Mouse (Mus musculus) heart, embryonic 15.5 days (tissue): ENCODE data around the gene Zfp281. TPM values are rescaled to one million over a fixed set of nuclear protein-coding genes. Genes with fewer than 3 reads are reported as not detected.

Source experiments
- ATAC-seq: fragments of 200-750 bp; cut with Nextera tagmentation; replicated peaks from 2 replicates; pipeline ENCODE4 v1.8.0; 2017; ENCODE audit warnings: low read depth, moderate TSS enrichment; ENCODE audit not compliant: insufficient number of reproducible peaks, insufficient read depth, low FRiP score
- H3K27ac ChIP-seq: fragments of 300-500 bp; sonication (generic); 2 replicates; pipeline ENCODE4 v1.5.1; 2015; ENCODE audit warnings: mild to moderate bottlenecking, inconsistent platforms
- H3K27me3 ChIP-seq: fragments of 300-500 bp; sonication (generic); 2 replicates; pipeline ENCODE4 v1.6.1; 2015; ENCODE audit warnings: inconsistent platforms
- H3K36me3 ChIP-seq: fragments of 300-500 bp; sonication (generic); 2 replicates; pipeline ENCODE4 v1.6.1; 2015; ENCODE audit warnings: mild to moderate bottlenecking, inconsistent platforms
- H3K4me1 ChIP-seq: fragments of 300-500 bp; sonication (generic); replicated peaks from 2 replicates; pipeline ENCODE4 v1.6.1; 2015; ENCODE audit warnings: inconsistent platforms
- H3K4me2 ChIP-seq: fragments of 300-500 bp; sonication (generic); 2 replicates; pipeline ENCODE4 v1.6.1; 2015; ENCODE audit warnings: inconsistent platforms, mild to moderate bottlenecking, moderate library complexity
- H3K4me3 ChIP-seq: fragments of 300-500 bp; sonication (generic); 2 replicates; pipeline ENCODE4 v1.5.1; 2015; ENCODE audit warnings: mild to moderate bottlenecking, inconsistent platforms
- H3K9ac ChIP-seq: fragments of 300-500 bp; sonication (generic); 2 replicates; pipeline ENCODE4 v1.6.1; 2015; ENCODE audit warnings: mild to moderate bottlenecking, inconsistent platforms
- H3K9me3 ChIP-seq: fragments of 300-500 bp; sonication (generic); replicated peaks from 2 replicates; pipeline ENCODE4 v1.6.1; 2016; ENCODE audit warnings: inconsistent platforms
- WGBS: fragments of 180-500 bp; shearing (Covaris S2); methylation state at CpG from one replicate; pipeline ENCODE4 v1.1.7; 2015; ENCODE audit warnings: mixed read lengths; 5-methylcytosine and 5-hydroxymethylcytosine counted together
- polyA plus RNA-seq: library from polyadenylated mRNA; unstranded; fragments of >200 nt; fragmentation: Nextera tagmentation; extraction: Ambion mirVana; gene quantifications from 2 replicates; pipeline ENCODE4 v1.2.1, GENCODE M21; 2015

Zfp281 gene
- polyA plus RNA-seq, 1 experiment from 2014 or later, result 11.7 TPM

GRCm38 (mm10) chr1:136614748-136615440 is 9.8 kb upstream of the Zfp281 start:
- 81% methylated on average over 11 of the region's 11 CpGs for WGBS
- Histone ChIP-seq H3K36me3 (no peaks in the 10 kb centered on the region), H3K27ac (no peak overlapping the region), H3K27me3 (no peaks in the 10 kb centered on the region), H3K4me3 (no peak overlapping the region), H3K4me1 (peaks cover 5% of the 10 kb centered on the region; the same call in 1 of the 2 replicates), H3K9me3 (no peaks in the 10 kb centered on the region), H3K4me2 (no peak overlapping the region), H3K9ac (no peak overlapping the region)
- no peak for ATAC-seq

GRCm38 (mm10) chr1:136617163-136617788 is 7.4 kb upstream of the Zfp281 start:
- Histone ChIP-seq H3K36me3 (no peaks in the 10 kb centered on the region), H3K4me2 (no peak overlapping the region), H3K4me3 (no peak overlapping the region), H3K4me1 (peaks cover 5% of the 10 kb centered on the region; the same call in 1 of the 2 replicates), H3K9ac (no peak overlapping the region), H3K27ac (no peak overlapping the region), H3K9me3 (no peaks in the 10 kb centered on the region), H3K27me3 (no peaks in the 10 kb centered on the region)
- no peak for ATAC-seq
- WGBS, result 62% methylated on average over 7 of the region's 7 CpGs

GRCm38 (mm10) chr1:136618570-136618969 is 6.1 kb upstream of the Zfp281 start:
- no peak overlapping the region for H3K9ac ChIP-seq
- no peak overlapping the region for H3K4me2 ChIP-seq
- 0 out of 2 replicates have a peak, but pooled peaks cover 1% of the 10 kb centered on the region for H3K4me1 ChIP-seq
- H3K9me3 ChIP-seq, result no peaks in the 10 kb centered on the region
- H3K4me3 ChIP-seq, result no peak overlapping the region
- 73% methylated on average over 1 of the region's 1 CpGs for WGBS
- H3K27me3 ChIP-seq, result no peaks in the 10 kb centered on the region
- no peaks in the 10 kb centered on the region for H3K36me3 ChIP-seq
- H3K27ac ChIP-seq, result no peak overlapping the region
- no peak for ATAC-seq

- ATAC-seq, result peak; percentile 53
- Histone ChIP-seq H3K27me3 (no peaks in the 10 kb centered on the region), H3K36me3 (peaks cover 5% of the 10 kb centered on the region; the same call in 1 of the 2 replicates), H3K4me1 (peaks cover 29% of the 10 kb centered on the region), H3K4me3 (peak overlapping the region; percentile 93), H3K27ac (peak overlapping the region; percentile 94), H3K9me3 (no peaks in the 10 kb centered on the region), H3K9ac (peak overlapping the region; percentile 98), H3K4me2 (peak overlapping the region; percentile 82)
- 1% methylated on average over 70 of the region's 92 CpGs for WGBS
Observed at GRCm38 (mm10) chr1:136625019-136625895, 556 bp downstream of the Zfp281 start.

GRCm38 (mm10) chr1:136626141-136626540 is 1.4 kb downstream of the Zfp281 start:
- Histone ChIP-seq H3K9me3 (no peaks in the 10 kb centered on the region), H3K4me1 (peaks cover 29% of the 10 kb centered on the region), H3K27me3 (no peaks in the 10 kb centered on the region), H3K4me3 (peak overlapping the region; percentile 93), H3K27ac (no peak overlapping the region), H3K4me2 (peak overlapping the region; percentile 82), H3K36me3 (peaks cover 5% of the 10 kb centered on the region; the same call in 1 of the 2 replicates), H3K9ac (peak overlapping the region; percentile 98)
- 79% methylated on average over 7 of the region's 7 CpGs for WGBS
- no peak for ATAC-seq

- Histone ChIP-seq H3K9me3 (no peaks in the 10 kb centered on the region), H3K27me3 (no peaks in the 10 kb centered on the region), H3K4me2 (no peak overlapping the region), H3K9ac (no peak overlapping the region), H3K36me3 (peaks cover 5% of the 10 kb centered on the region; the same call in 1 of the 2 replicates), H3K4me3 (no peak overlapping the region), H3K27ac (no peak overlapping the region), H3K4me1 (peaks cover 29% of the 10 kb centered on the region)
- 90% methylated on average over 5 of the region's 5 CpGs for WGBS
- no peak for ATAC-seq
Observed at GRCm38 (mm10) chr1:136626756-136627155, 2.1 kb downstream of the Zfp281 start.

- Histone ChIP-seq H3K4me1 (peaks cover 29% of the 10 kb centered on the region), H3K9me3 (no peaks in the 10 kb centered on the region), H3K4me2 (peak overlapping the region; percentile 37), H3K27me3 (no peaks in the 10 kb centered on the region), H3K27ac (no peak overlapping the region), H3K9ac (no peak overlapping the region), H3K36me3 (peaks cover 5% of the 10 kb centered on the region; the same call in 1 of the 2 replicates), H3K4me3 (no peak overlapping the region)
- 72% methylated on average over 5 of the region's 5 CpGs for WGBS
- ATAC-seq, result no peak
Observed at GRCm38 (mm10) chr1:136627591-136627990, 2.9 kb downstream of the Zfp281 start.

- Histone ChIP-seq H3K27ac (no peak overlapping the region), H3K36me3 (no peaks in the 10 kb centered on the region), H3K9me3 (no peaks in the 10 kb centered on the region), H3K9ac (no peak overlapping the region), H3K4me1 (peaks cover 3% of the 10 kb centered on the region), H3K27me3 (no peaks in the 10 kb centered on the region), H3K4me3 (no peak overlapping the region), H3K4me2 (no peak overlapping the region)
- ATAC-seq, result no peak
- 86% methylated on average over 3 of the region's 3 CpGs for WGBS
Observed at GRCm38 (mm10) chr1:136632891-136633290, 8.2 kb downstream of the Zfp281 start.

GRCm38 (mm10) chr1:136635644-136636043 is 10.9 kb downstream of the Zfp281 start:
- WGBS, result 42% methylated on average over 6 of the region's 6 CpGs
- no peak for ATAC-seq
- H3K4me3 ChIP-seq, result no peak overlapping the region
- no peak overlapping the region for H3K9ac ChIP-seq
- H3K27me3 ChIP-seq, result no peaks in the 10 kb centered on the region
- H3K36me3 ChIP-seq, result no peaks in the 10 kb centered on the region
- H3K27ac ChIP-seq, result no peak overlapping the region
- H3K4me2 ChIP-seq, result no peak overlapping the region
- H3K9me3 ChIP-seq, result no peaks in the 10 kb centered on the region
- H3K4me1 ChIP-seq, result no peaks in the 10 kb centered on the region; the same call in 1 of the 2 replicates

GRCm38 (mm10) chr1:136636946-136637345 is 12.2 kb downstream of the Zfp281 start:
- Histone ChIP-seq H3K4me2 (no peak overlapping the region), H3K4me3 (no peak overlapping the region), H3K9ac (no peak overlapping the region), H3K9me3 (no peaks in the 10 kb centered on the region), H3K4me1 (no peaks in the 10 kb centered on the region; the same call in 1 of the 2 replicates), H3K36me3 (no peaks in the 10 kb centered on the region), H3K27ac (no peak overlapping the region), H3K27me3 (no peaks in the 10 kb centered on the region)
- WGBS, result 92% methylated on average over 6 of the region's 6 CpGs
- no peak for ATAC-seq

GRCm38 (mm10) chr1:136637696-136638095 is 13.0 kb downstream of the Zfp281 start:
- Histone ChIP-seq H3K4me2 (no peak overlapping the region), H3K27ac (no peak overlapping the region), H3K27me3 (no peaks in the 10 kb centered on the region), H3K9me3 (no peaks in the 10 kb centered on the region), H3K4me1 (no peaks in the 10 kb centered on the region; the same call in 1 of the 2 replicates), H3K4me3 (no peak overlapping the region), H3K36me3 (no peaks in the 10 kb centered on the region), H3K9ac (no peak overlapping the region)
- ATAC-seq, result no peak
- 68% methylated on average over 4 of the region's 4 CpGs for WGBS
